Mouse (Mus musculus) embryonic facial prominence, embryonic 12.5 days (tissue): ENCODE results near the gene 6330409D20Rik. TPM values are rescaled to one million over a fixed set of nuclear protein-coding genes. Genes with fewer than 3 reads are reported as not detected.
A peak's percentile ranks its signal among the peaks of the same experiment; 100 is the strongest.

Experiments
- ATAC-seq: fragments of 200-750 bp; cut with Nextera tagmentation; 2 replicates; pipeline ENCODE4 v1.8.0; 2017; ENCODE audit not compliant: insufficient number of reproducible peaks, insufficient read depth, low FRiP score, low TSS enrichment
- H3K27ac ChIP-seq: fragments of 300-500 bp; sonication (generic); 2 replicates; pipeline ENCODE4 v1.5.1; 2016; ENCODE audit warnings: mild to moderate bottlenecking
- H3K27me3 ChIP-seq: fragments of 300-500 bp; sonication (generic); 2 replicates; pipeline ENCODE4 v1.6.1; 2016; ENCODE audit warnings: mild to moderate bottlenecking, moderate library complexity
- H3K36me3 ChIP-seq: fragments of 300-500 bp; sonication (generic); 2 replicates; pipeline ENCODE4 v1.6.1; 2016; ENCODE audit warnings: mild to moderate bottlenecking
- H3K4me1 ChIP-seq: fragments of 300-500 bp; sonication (generic); 2 replicates; pipeline ENCODE4 v1.6.1; 2016
- H3K4me2 ChIP-seq: fragments of 300-500 bp; sonication (generic); replicated peaks from 2 replicates; pipeline ENCODE4 v1.6.1; 2016; ENCODE audit warnings: mild to moderate bottlenecking, moderate library complexity
- H3K4me3 ChIP-seq: fragments of 300-500 bp; sonication (generic); 2 replicates; pipeline ENCODE4 v1.5.1; 2016; ENCODE audit warnings: mild to moderate bottlenecking
- H3K9ac ChIP-seq: fragments of 300-500 bp; sonication (generic); 2 replicates; pipeline ENCODE4 v1.6.1; 2016; ENCODE audit warnings: mild to moderate bottlenecking, moderate library complexity
- H3K9me3 ChIP-seq: fragments of 300-500 bp; sonication (generic); 2 replicates; pipeline ENCODE4 v1.6.1; 2016; ENCODE audit warnings: mild to moderate bottlenecking, moderate library complexity
- WGBS: fragments of 180-500 bp; shearing (Covaris S2); methylation state at CpG from one replicate; pipeline ENCODE4 v1.1.7; 2016; 5-methylcytosine and 5-hydroxymethylcytosine counted together
- polyA plus RNA-seq: library from polyadenylated mRNA; unstranded; fragments of >200 nt; fragmentation: Nextera tagmentation; extraction: Ambion mirVana; gene quantifications from 2 replicates; pipeline ENCODE4 v1.2.1, GENCODE M21; 2016

Gene 6330409D20Rik
- polyA plus RNA-seq, 1 experiment from 2014 or later = 0.43 TPM

DNA sequence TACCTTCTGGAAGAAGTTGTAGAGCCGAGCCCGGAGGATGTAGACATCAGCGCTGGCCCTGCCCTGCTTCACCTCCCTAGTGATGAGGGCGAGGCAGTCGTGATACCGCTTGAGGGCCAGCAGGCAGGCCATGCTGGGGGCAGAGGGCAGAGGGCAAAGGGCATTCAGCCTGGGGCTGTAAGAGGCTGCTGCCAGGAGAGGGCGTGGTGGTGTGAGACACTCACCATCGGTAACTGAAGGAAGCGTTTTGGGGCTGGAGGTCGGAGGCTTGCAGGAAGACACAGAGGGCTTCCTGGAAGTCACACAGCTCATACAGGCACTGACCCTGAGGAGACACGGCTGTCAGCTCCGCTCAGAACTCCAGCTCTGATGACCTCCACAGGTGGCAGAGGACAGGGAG is 31.1 kb upstream of the 6330409D20Rik start:
- no peaks in the 10 kb centered on the region for H3K9me3 ChIP-seq
- H3K36me3 ChIP-seq = no peaks in the 10 kb centered on the region
- no peak overlapping the region for H3K27ac ChIP-seq
- no peak overlapping the region for H3K9ac ChIP-seq
- H3K4me2 ChIP-seq = no peak overlapping the region
- 0 out of 2 replicates have a peak, but pooled peaks cover 2% of the 10 kb centered on the region for H3K27me3 ChIP-seq
- no peak for ATAC-seq
- 14% methylated on average over 12 of the region's 12 CpGs for WGBS
- H3K4me3 ChIP-seq = no peak overlapping the region
- peaks cover 20% of the 10 kb centered on the region for H3K4me1 ChIP-seq

DNA sequence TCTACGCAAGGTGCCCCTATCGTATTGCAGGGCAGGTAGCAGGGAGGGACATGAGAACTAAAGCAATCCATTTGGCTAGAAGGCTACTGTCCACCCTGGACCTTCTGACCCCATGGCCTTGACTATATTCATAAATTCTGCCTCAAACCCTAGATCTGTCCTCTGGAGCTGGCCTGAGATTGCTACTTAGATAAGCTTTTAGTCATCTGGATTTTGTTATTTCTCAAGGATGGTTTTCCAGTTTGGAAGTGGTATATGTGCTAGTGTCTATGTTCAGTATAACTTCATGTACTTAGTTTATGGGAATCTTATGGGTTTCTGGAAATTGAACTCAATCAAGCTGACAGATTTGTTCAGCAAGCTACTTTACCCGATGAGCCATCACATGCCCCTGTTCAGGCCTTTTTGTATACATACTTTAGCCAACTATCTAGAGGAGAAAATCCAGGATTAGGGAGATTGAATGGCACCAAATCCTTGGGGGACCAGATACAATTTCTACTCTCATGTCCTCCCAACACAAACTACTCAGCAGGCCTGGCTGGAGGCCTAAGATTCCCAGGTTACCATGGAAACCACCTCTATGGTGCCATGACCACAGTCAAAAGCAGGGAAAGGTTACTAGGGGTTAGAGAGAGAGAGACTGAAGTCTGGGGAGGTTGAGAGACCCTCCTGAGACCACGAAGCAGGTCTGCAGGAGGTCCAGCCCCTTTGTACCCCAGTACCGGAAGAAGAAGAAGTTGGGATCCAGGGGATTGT is 28.7 kb upstream of the 6330409D20Rik start:
- ATAC-seq = no peak
- Histone ChIP-seq H3K27ac (no peak overlapping the region), H3K9me3 (no peaks in the 10 kb centered on the region), H3K4me2 (no peak overlapping the region), H3K9ac (no peak overlapping the region), H3K36me3 (no peaks in the 10 kb centered on the region), H3K4me1 (peaks cover 9% of the 10 kb centered on the region; the same call in 1 of the 2 replicates), H3K4me3 (no peak overlapping the region), H3K27me3 (no peaks in the 10 kb centered on the region)
- 75% methylated on average over 5 of the region's 5 CpGs for WGBS

GRCm38 (mm10) chr2:32768661-32769285 is 28.0 kb upstream of the 6330409D20Rik start:
- Histone ChIP-seq H3K9ac (no peak overlapping the region), H3K36me3 (no peaks in the 10 kb centered on the region), H3K4me1 (peaks cover 9% of the 10 kb centered on the region; the same call in 1 of the 2 replicates)

DNA sequence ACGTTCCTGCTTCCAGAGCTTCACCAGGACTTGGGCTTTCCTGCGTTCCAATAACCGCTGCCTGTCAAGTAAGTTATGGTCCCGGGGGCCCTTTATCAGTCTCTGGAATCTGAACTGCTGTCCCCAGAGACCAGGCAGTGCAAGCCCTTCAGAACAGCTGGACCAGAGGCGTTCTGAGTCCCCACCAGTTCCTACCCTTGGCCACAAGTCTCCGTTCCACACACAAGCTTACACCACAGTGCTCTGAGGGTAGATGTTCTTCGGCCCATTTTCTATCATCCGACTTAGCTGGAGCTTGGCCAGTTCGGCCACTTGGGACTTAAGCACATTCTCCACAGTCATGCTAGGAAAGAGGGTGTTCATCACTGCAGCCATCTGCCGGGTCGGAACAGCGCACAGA is 26.4 kb upstream of the 6330409D20Rik start:
- H3K9ac ChIP-seq = no peak overlapping the region
- 79% methylated on average over 12 of the region's 12 CpGs for WGBS

More at GRCm38 (mm10) chr2:32768661-32769285, 28.0 kb upstream of the 6330409D20Rik start:
- Histone ChIP-seq H3K4me2 (no peak overlapping the region), H3K27me3 (no peaks in the 10 kb centered on the region), H3K4me3 (no peak overlapping the region), H3K9me3 (no peaks in the 10 kb centered on the region), H3K27ac (no peak overlapping the region)
- WGBS = 61% methylated on average over 16 of the region's 19 CpGs
- ATAC-seq = no peak

DNA sequence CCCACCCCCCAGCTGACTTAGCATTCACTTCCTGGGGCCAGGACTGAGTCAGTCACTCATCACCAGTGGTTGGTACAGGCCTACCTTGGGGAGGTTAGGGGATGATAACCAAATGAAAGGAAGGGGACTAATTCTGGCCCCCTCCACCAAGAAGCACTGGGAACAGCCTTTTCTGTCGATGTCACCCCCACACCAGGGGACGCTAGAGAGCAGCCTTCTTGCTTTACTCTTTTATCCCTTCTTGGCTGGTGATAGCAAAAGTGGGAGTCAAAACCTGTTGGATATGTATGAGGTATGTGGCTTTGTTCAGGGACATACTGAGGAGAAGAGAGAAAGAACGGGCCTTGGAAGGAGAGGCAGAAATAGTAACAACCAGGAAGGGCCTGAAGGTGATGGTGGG is 22.5 kb upstream of the 6330409D20Rik start:
- Histone ChIP-seq H3K27ac (no peak overlapping the region), H3K27me3 (no peaks in the 10 kb centered on the region), H3K4me2 (no peak overlapping the region), H3K4me1 (peaks cover 5% of the 10 kb centered on the region; the same call in 1 of the 2 replicates), H3K36me3 (peaks cover 35% of the 10 kb centered on the region), H3K9ac (no peak overlapping the region), H3K4me3 (no peak overlapping the region), H3K9me3 (no peaks in the 10 kb centered on the region)
- ATAC-seq = no peak
- WGBS = 78% methylated on average over 3 of the region's 3 CpGs

More for the DNA sequence above, 26.4 kb upstream of the 6330409D20Rik start:
- no peaks in the 10 kb centered on the region for H3K9me3 ChIP-seq
- ATAC-seq = no peak
- no peak overlapping the region for H3K4me2 ChIP-seq
- H3K4me1 ChIP-seq = peaks cover 9% of the 10 kb centered on the region; the same call in 1 of the 2 replicates
- H3K27ac ChIP-seq = no peak overlapping the region
- no peak overlapping the region for H3K4me3 ChIP-seq
- peaks cover 12% of the 10 kb centered on the region for H3K36me3 ChIP-seq
- H3K27me3 ChIP-seq = no peaks in the 10 kb centered on the region

DNA sequence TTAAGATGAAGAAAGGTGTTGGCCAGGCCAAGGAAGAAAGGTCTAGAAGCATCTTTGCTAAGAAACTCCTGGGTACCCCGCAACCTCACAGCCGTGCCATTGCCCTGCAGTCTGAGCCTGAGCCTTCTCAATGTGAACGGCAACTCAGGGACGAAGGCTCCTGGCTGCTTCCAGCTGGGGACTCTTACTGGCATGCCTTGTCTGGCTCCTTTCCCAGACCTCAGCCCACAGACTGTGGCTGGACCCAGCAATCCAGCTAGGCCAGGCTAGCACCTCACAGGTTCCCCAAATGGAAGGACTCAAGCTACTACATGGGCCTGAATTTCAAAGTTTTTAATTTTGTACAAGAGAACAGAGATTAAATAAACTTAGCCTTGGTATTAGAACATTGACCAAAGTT is 21.0 kb upstream of the 6330409D20Rik start:
- Histone ChIP-seq H3K4me2 (no peak overlapping the region), H3K4me1 (peaks cover 8% of the 10 kb centered on the region; the same call in 1 of the 2 replicates), H3K4me3 (no peak overlapping the region), H3K36me3 (peaks cover 35% of the 10 kb centered on the region), H3K27ac (no peak overlapping the region), H3K9me3 (no peaks in the 10 kb centered on the region), H3K27me3 (no peaks in the 10 kb centered on the region), H3K9ac (no peak overlapping the region)
- no peak for ATAC-seq
- 95% methylated on average over 4 of the region's 4 CpGs for WGBS

DNA sequence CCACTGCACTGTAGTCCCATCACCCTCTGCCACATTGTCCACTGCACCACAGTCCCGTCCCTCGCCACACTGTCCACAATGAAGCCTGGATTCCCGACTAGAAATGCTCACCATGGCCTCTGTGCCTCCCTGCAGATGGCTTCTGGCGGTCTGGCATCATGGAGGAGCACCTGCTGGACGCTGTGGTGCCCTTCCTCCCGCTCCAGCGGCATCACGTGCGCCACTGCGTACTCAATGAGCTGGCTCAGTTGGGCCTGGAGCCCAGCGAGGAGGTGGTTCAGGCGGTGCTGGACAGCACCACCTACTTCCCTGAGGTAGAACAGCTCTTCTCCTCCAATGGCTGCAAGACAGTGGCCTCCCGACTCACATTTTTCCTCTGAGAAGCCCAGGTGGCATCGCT is 20.5 kb upstream of the 6330409D20Rik start:
- Histone ChIP-seq H3K27me3 (no peaks in the 10 kb centered on the region), H3K4me2 (no peak overlapping the region), H3K9ac (no peak overlapping the region), H3K36me3 (peaks cover 35% of the 10 kb centered on the region), H3K27ac (no peak overlapping the region), H3K4me1 (peaks cover 8% of the 10 kb centered on the region; the same call in 1 of the 2 replicates), H3K4me3 (no peak overlapping the region), H3K9me3 (no peaks in the 10 kb centered on the region)
- 87% methylated on average over 14 of the region's 14 CpGs for WGBS
- ATAC-seq = no peak

- Histone ChIP-seq H3K9me3 (no peaks in the 10 kb centered on the region), H3K4me1 (peaks cover 8% of the 10 kb centered on the region; the same call in 1 of the 2 replicates), H3K4me3 (no peak overlapping the region), H3K36me3 (peaks cover 35% of the 10 kb centered on the region), H3K27me3 (no peaks in the 10 kb centered on the region), H3K9ac (no peak overlapping the region), H3K4me2 (no peak overlapping the region), H3K27ac (no peak overlapping the region)
- WGBS = 79% methylated on average over 2 of the region's 2 CpGs
- ATAC-seq = no peak
Observed at GRCm38 (mm10) chr2:32759001-32759400, 18.2 kb upstream of the 6330409D20Rik start.

- Histone ChIP-seq H3K9ac (no peak overlapping the region), H3K27ac (no peak overlapping the region), H3K4me1 (peaks cover 8% of the 10 kb centered on the region; the same call in 1 of the 2 replicates), H3K4me2 (no peak overlapping the region), H3K36me3 (peaks cover 35% of the 10 kb centered on the region), H3K4me3 (no peak overlapping the region), H3K9me3 (no peaks in the 10 kb centered on the region), H3K27me3 (no peaks in the 10 kb centered on the region)
- no peak for ATAC-seq
- WGBS = 74% methylated on average over 8 of the region's 8 CpGs
Observed at GRCm38 (mm10) chr2:32758503-32758902, 17.7 kb upstream of the 6330409D20Rik start.

- under 1% methylated on average over 66 of the region's 66 CpGs for WGBS
- H3K4me1 ChIP-seq = peaks cover 8% of the 10 kb centered on the region
- peak within 1 kb of the TSS; percentile 53 for H3K4me2 ChIP-seq
- peaks cover 30% of the 10 kb centered on the region for H3K36me3 ChIP-seq
- H3K27ac ChIP-seq = peak within 1 kb of the TSS; percentile 86
- peak; percentile 86 for ATAC-seq
- H3K27me3 ChIP-seq = no peaks in the 10 kb centered on the region
- H3K4me3 ChIP-seq = peak within 1 kb of the TSS; percentile 69
- H3K9me3 ChIP-seq = no peaks in the 10 kb centered on the region
- H3K9ac ChIP-seq = peak within 1 kb of the TSS; percentile 84
Observed at GRCm38 (mm10) chr2:32757056-32757845, 16.4 kb upstream of the 6330409D20Rik start, which contains the start of gene Tor2a. Gene Tor2a, plus strand, starts transcription at chr2:32757234.

GRCm38 (mm10) chr2:32756674-32757055 is 15.8 kb upstream of the 6330409D20Rik start:
- Histone ChIP-seq H3K4me1 (peaks cover 14% of the 10 kb centered on the region), H3K36me3 (peaks cover 24% of the 10 kb centered on the region), H3K9ac (no peak overlapping the region), H3K4me3 (no peak overlapping the region), H3K27ac (no peak overlapping the region), H3K27me3 (no peaks in the 10 kb centered on the region), H3K9me3 (no peaks in the 10 kb centered on the region), H3K4me2 (peak overlapping the region; percentile 53)
- ATAC-seq = no peak
- 35% methylated on average over 6 of the region's 6 CpGs for WGBS
